Mouse (Mus musculus): ENCODE measurements around the gene Rab22a. TPM values are rescaled to one million over a fixed set of nuclear protein-coding genes. Genes with fewer than 3 reads are reported as not detected.
A peak's percentile ranks its signal among the peaks of the same experiment; 100 is the strongest.

Gene Rab22a
- polyA plus RNA-seq, 1 experiment from 2014 or later, result 32.5 TPM

DNA sequence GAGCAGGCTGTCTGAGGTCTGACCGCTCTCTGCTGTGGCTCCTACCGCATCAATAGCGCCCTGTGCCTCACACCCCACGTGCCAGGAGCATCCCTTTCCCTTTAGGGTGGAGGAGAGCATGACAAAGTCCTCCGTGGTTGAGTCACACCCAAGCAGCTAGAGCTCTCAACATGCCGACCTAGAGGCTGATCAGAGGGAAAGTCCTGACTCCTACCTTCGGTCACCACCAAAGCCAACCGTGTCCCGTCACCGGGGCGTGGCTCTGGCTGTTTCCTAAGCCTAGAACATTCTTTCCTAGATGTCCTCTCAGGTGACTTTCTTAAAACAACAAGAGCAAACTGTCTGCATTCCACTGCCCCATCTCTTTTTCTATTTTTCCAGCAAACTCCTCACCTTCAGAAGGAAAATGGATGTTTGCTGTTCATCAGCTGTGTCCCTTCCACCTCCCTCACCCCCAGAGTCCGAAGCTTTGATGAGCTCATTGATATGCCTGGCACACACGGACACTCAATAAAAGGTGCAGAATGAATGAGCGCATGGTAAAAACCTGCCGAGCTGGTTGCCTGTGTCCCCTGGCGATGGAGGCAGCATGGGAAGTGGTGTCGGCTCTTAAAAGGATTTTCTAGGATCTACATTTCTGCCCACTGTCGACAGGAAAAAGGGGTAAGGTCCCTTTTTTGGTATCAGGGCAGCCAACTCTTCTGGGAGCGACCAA, 12.2 kb upstream of the Rab22a start:
- Histone ChIP-seq H3K4me2 (no peak overlapping the region), H3K36me3 (no peaks in the 10 kb centered on the region), H3K27me3 (no peaks in the 10 kb centered on the region), H3K9ac (no peak overlapping the region), H3K4me3 (no peak overlapping the region), H3K4me1 (replicated peaks) (no peaks in the 10 kb centered on the region), H3K27ac (no peak overlapping the region), H3K9me3 (replicated peaks) (no peaks in the 10 kb centered on the region)
- 88% methylated on average over 19 of the region's 19 CpGs for WGBS
- ATAC-seq (replicated peaks; ENCODE audit: insufficient number of reproducible peaks, insufficient read depth, low FRiP score, low read depth), result no peak

GRCm38 (mm10) chr2:173649762-173650161, 9.8 kb upstream of the Rab22a start:
- H3K4me2 ChIP-seq, result no peak overlapping the region
- H3K9ac ChIP-seq, result no peak overlapping the region
- no peak overlapping the region for H3K4me3 ChIP-seq
- ATAC-seq (replicated peaks; ENCODE audit: insufficient number of reproducible peaks, insufficient read depth, low FRiP score, low read depth), result no peak
- 78% methylated on average over 10 of the region's 10 CpGs for WGBS
- H3K9me3 ChIP-seq (replicated peaks), result no peaks in the 10 kb centered on the region
- H3K36me3 ChIP-seq, result no peaks in the 10 kb centered on the region
- no peak overlapping the region for H3K27ac ChIP-seq
- H3K27me3 ChIP-seq, result no peaks in the 10 kb centered on the region
- H3K4me1 ChIP-seq (replicated peaks), result no peaks in the 10 kb centered on the region

DNA sequence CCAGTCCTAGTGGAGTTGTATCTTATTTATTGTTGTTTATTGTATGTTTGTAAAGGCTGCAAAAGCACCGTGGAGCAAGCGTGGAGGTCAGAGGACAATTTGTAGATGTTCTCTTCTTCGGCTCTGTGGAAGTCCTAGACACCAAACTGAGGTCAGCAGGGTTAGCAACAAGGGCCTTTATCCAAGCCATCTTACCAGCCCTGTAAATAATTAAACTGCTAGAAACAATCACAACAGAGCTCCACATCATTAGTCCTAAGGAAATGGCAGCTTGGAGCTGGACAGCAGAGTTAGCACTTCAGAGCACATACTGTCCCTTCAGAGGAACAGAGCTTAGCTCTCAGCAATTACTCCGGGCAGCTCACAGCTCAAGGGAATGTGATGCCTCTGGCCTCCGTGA, 6.0 kb upstream of the Rab22a start:
- Histone ChIP-seq H3K9ac (no peak overlapping the region), H3K27ac (no peak overlapping the region), H3K4me1 (replicated peaks) (peaks cover 11% of the 10 kb centered on the region), H3K27me3 (no peaks in the 10 kb centered on the region), H3K4me3 (no peak overlapping the region), H3K36me3 (no peaks in the 10 kb centered on the region), H3K9me3 (replicated peaks) (no peaks in the 10 kb centered on the region), H3K4me2 (no peak overlapping the region)
- WGBS, result 85% methylated on average over 5 of the region's 5 CpGs
- ATAC-seq (replicated peaks; ENCODE audit: insufficient number of reproducible peaks, insufficient read depth, low FRiP score, low read depth), result no peak

GRCm38 (mm10) chr2:173657736-173658135, 1.8 kb upstream of the Rab22a start:
- Histone ChIP-seq H3K4me3 (no peak overlapping the region), H3K36me3 (peaks cover 9% of the 10 kb centered on the region; the same call in 1 of the 2 replicates), H3K27ac (no peak overlapping the region), H3K27me3 (no peaks in the 10 kb centered on the region), H3K9me3 (replicated peaks) (no peaks in the 10 kb centered on the region), H3K4me1 (replicated peaks) (peaks cover 27% of the 10 kb centered on the region), H3K9ac (no peak overlapping the region), H3K4me2 (peak overlapping the region; percentile 76; the same call in 1 of the 2 replicates)
- WGBS, result 73% methylated on average over 6 of the region's 6 CpGs
- ATAC-seq (replicated peaks; ENCODE audit: insufficient number of reproducible peaks, insufficient read depth, low FRiP score, low read depth), result no peak

DNA sequence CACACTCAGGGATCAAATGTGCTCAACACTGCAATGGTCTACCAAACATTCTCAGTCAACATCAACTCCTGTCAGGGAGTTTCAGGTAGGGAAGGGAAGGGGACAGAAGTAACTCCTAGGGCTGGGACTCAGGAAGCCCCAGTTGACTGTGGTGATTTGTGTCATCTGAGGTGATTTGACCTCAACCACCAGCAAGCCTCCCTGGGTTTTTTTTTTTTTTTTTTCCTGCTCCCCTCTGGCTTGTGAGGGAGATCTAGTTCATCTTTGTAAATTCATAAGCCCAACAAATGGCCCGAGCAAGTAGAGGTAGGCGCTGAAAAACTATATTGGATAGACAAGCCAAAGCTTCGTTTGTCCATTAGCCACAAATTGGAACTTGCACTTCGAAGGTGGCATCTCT, 1.0 kb upstream of the Rab22a start:
- H3K36me3 ChIP-seq, result peaks cover 17% of the 10 kb centered on the region; the same call in 1 of the 2 replicates
- peak overlapping the region; percentile 76 for H3K4me2 ChIP-seq
- no peaks in the 10 kb centered on the region for H3K27me3 ChIP-seq
- 0 out of 2 replicates have a peak overlapping the region, but pooled peaks have one; percentile 64 for H3K9ac ChIP-seq
- peak overlapping the region; percentile 82 for H3K4me3 ChIP-seq
- ATAC-seq (replicated peaks; ENCODE audit: insufficient number of reproducible peaks, insufficient read depth, low FRiP score, low read depth), result no peak
- peaks cover 27% of the 10 kb centered on the region for H3K4me1 ChIP-seq (replicated peaks)
- no peaks in the 10 kb centered on the region for H3K9me3 ChIP-seq (replicated peaks)
- WGBS, result 84% methylated on average over 4 of the region's 4 CpGs
- peak overlapping the region; percentile 78; the same call in 1 of the 2 replicates for H3K27ac ChIP-seq

- Histone ChIP-seq H3K9ac (peak overlapping the region; percentile 91), H3K36me3 (peaks cover 28% of the 10 kb centered on the region), H3K4me3 (peak overlapping the region; percentile 82), H3K27ac (peak overlapping the region; percentile 71), H3K4me1 (replicated peaks) (peaks cover 35% of the 10 kb centered on the region), H3K27me3 (no peaks in the 10 kb centered on the region), H3K9me3 (replicated peaks) (no peaks in the 10 kb centered on the region), H3K4me2 (peak overlapping the region; percentile 79)
- ATAC-seq (replicated peaks; ENCODE audit: insufficient number of reproducible peaks, insufficient read depth, low FRiP score, low read depth), result peak; percentile 5; the same call in 1 of the 2 replicates
- WGBS, result under 1% methylated on average over 46 of the region's 52 CpGs
Observed at GRCm38 (mm10) chr2:173659926-173660684, 545 bp downstream of the Rab22a start.

DNA sequence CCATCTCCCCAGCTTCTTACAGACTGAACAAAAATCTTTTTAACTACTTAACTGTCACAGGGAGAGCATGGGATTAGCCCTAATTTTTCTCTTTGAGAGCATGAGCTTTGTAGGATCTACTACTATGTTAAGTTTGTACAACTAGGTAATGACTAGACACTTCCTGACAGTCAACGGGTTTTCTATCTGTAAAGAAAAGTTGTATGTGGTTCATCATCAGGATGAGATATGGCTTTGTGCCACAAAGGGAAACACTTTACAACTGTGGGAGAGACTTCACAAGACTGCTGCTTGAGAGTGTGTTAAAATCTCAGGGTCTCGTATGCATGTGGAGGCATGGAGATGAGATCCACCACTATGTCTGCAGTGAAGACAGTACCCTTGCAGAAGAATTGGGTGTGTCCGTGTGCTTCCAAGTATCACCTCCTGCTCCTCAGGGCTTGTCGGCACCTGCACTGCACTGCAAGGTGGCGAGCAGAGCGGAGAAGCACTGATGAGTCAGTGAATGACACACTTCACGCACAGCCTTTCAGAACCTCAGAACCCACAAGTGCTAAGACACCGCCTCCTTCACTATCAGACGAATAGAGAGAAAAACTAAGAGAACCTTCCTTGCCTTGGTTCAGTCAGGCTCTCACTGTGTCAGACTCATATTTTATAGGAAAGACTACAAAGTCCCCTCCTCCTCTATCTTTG, 2.8 kb downstream of the Rab22a start:
- no peak overlapping the region for H3K27ac ChIP-seq
- peaks cover 37% of the 10 kb centered on the region for H3K36me3 ChIP-seq
- H3K9ac ChIP-seq, result no peak overlapping the region
- H3K4me2 ChIP-seq, result no peak overlapping the region
- no peaks in the 10 kb centered on the region for H3K27me3 ChIP-seq
- peaks cover 36% of the 10 kb centered on the region for H3K4me1 ChIP-seq (replicated peaks)
- no peak for ATAC-seq (replicated peaks; ENCODE audit: insufficient number of reproducible peaks, insufficient read depth, low FRiP score, low read depth)
- no peaks in the 10 kb centered on the region for H3K9me3 ChIP-seq (replicated peaks)
- WGBS, result 75% methylated on average over 9 of the region's 9 CpGs
- H3K4me3 ChIP-seq, result no peak overlapping the region

GRCm38 (mm10) chr2:173664736-173665135, 5.2 kb downstream of the Rab22a start:
- no peaks in the 10 kb centered on the region for H3K9me3 ChIP-seq (replicated peaks)
- no peak overlapping the region for H3K9ac ChIP-seq
- no peaks in the 10 kb centered on the region for H3K27me3 ChIP-seq
- no peak for ATAC-seq (replicated peaks; ENCODE audit: insufficient number of reproducible peaks, insufficient read depth, low FRiP score, low read depth)
- no peak overlapping the region for H3K27ac ChIP-seq
- H3K36me3 ChIP-seq, result peaks cover 40% of the 10 kb centered on the region
- H3K4me1 ChIP-seq (replicated peaks), result peaks cover 20% of the 10 kb centered on the region
- no peak overlapping the region for H3K4me3 ChIP-seq
- 85% methylated on average over 4 of the region's 4 CpGs for WGBS
- H3K4me2 ChIP-seq, result no peak overlapping the region

DNA sequence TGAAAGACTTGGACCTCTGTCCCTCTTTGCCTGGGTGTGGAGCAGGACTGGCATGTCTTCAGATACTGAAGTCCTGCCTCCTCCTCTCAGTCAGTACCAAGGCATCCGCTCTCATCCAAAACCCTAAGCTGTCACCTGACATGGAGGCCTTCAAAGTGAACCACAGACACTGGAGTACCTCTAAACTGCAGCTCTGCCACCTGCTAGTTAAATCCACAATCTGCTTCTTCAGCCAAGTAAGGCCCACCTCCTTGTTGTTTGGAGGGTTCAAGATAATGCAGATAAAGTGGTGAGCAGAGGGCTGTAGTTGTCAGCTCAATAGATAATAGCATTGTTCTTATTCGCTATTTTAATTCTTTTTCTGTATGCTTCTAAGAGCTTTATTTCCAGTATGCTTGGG, 5.7 kb downstream of the Rab22a start:
- H3K9me3 ChIP-seq (replicated peaks), result no peaks in the 10 kb centered on the region
- peaks cover 24% of the 10 kb centered on the region for H3K4me1 ChIP-seq (replicated peaks)
- no peak overlapping the region for H3K27ac ChIP-seq
- no peak overlapping the region for H3K9ac ChIP-seq
- H3K4me3 ChIP-seq, result no peak overlapping the region
- H3K36me3 ChIP-seq, result peaks cover 40% of the 10 kb centered on the region
- no peak overlapping the region for H3K4me2 ChIP-seq
- WGBS, result 74% methylated on average over 2 of the region's 2 CpGs
- no peak for ATAC-seq (replicated peaks; ENCODE audit: insufficient number of reproducible peaks, insufficient read depth, low FRiP score, low read depth)
- H3K27me3 ChIP-seq, result no peaks in the 10 kb centered on the region

GRCm38 (mm10) chr2:173666876-173667275, 7.3 kb downstream of the Rab22a start:
- no peak for ATAC-seq (replicated peaks; ENCODE audit: insufficient number of reproducible peaks, insufficient read depth, low FRiP score, low read depth)
- Histone ChIP-seq H3K4me1 (replicated peaks) (peaks cover 20% of the 10 kb centered on the region), H3K9me3 (replicated peaks) (no peaks in the 10 kb centered on the region), H3K9ac (no peak overlapping the region), H3K36me3 (peaks cover 40% of the 10 kb centered on the region), H3K4me3 (no peak overlapping the region), H3K27me3 (no peaks in the 10 kb centered on the region), H3K27ac (no peak overlapping the region), H3K4me2 (no peak overlapping the region)
- WGBS, result 82% methylated on average over 3 of the region's 3 CpGs

DNA sequence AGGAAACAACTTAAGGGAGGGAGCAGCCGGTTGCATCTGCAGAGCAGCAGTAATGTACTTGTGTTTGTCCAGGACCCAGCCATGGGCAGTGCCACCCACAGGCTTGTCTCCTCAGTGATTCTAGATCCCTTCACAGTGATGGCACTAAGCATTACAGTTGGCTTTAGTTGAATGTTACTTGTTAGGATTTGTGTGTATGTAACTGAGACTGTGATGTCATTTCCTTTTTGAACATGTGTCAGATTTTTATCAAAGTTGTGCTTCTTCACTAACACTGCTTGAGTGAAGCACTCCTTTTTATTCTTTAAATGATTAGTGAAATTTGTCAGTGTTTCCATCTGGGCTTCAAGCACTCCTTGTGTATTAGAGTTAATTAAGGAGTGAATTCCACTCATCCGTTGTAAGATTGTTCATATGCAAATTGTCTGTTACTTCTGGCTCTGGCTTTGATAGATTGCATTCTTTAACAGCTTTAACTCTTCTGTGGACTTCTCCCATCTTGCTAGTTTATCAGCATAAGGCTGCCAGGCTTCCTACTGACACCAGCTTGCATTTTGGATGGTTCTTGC, 12.9 kb downstream of the Rab22a start:
- no peak overlapping the region for H3K27ac ChIP-seq
- H3K9me3 ChIP-seq (replicated peaks), result no peaks in the 10 kb centered on the region
- H3K36me3 ChIP-seq, result peaks cover 16% of the 10 kb centered on the region; the same call in 1 of the 2 replicates
- no peak for ATAC-seq (replicated peaks; ENCODE audit: insufficient number of reproducible peaks, insufficient read depth, low FRiP score, low read depth)
- no peak overlapping the region for H3K4me3 ChIP-seq
- WGBS, result 70% methylated on average over 2 of the region's 2 CpGs
- no peak overlapping the region for H3K9ac ChIP-seq
- no peaks in the 10 kb centered on the region for H3K27me3 ChIP-seq
- no peak overlapping the region for H3K4me2 ChIP-seq
- H3K4me1 ChIP-seq (replicated peaks), result peaks cover 30% of the 10 kb centered on the region

All from heart, embryonic 15.5 days (tissue).